Mouse (Mus musculus): ENCODE data around the gene Zdhhc8.

The Zdhhc8 gene

DNA sequence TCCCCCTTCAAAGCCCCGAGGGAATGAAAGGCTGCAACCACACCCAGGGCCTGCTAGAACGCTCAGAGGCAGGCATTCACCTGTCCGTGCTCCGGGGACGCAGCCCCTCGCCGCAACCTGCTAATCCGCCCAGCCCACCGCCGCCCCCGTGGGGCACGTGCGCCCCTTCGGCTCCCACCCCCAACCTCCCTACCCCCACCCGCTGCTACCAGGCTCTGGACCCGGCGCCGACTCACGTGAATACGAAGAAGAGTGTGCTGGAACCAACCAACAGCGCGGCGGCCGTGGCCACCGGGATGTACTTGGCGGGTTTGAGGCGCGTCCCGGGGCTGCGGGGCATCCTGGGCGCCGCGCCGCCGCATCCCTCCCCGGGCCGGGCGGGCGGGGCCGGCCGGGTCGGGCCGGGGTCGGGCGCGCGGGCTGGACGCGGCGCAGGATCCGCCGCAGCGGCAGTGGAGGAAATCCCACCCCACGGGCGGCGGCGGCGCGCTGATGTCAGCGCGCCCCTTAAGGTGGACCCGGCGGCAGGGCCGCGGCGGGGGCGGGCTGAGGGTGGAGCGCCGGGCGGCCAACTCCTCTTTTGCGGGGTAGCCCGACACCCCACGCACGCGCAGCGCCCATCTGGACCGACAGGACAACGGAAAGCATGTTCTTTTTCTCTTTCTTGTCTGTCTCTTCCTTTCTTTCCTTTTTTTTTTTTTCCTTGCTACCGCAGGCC is at the start of gene Zdhhc8:
TSS of gene Zdhhc8 (minus strand) at position 466 of the 718 bp plus-strand sequence.
- DNase-seq (ENCODE audit: low spot score in 2 of 2), result peak; percentile 76 to 79

DNA sequence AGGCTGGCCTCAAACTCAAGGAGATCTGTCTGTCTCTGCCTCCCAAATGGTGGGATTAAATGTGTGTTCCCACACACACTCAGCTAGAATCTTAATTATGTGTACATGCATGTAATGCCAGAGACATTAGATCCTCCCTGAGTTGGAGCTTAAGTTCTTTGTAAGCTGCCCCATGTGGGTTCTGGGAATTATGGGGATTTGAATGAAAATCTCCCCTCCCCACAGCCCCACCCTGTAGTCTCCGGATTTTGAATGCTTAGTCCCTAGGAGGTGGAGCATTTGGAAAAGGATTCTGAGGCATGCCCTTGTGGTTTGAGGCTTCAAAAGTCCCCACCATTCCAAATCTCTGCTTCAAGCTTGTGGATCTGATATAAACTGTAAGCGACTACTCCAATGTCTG is 40.2 kb upstream of the Zdhhc8 start:
- DNase-seq (ENCODE audit: low spot score in 2 of 2), result no peak

DNA sequence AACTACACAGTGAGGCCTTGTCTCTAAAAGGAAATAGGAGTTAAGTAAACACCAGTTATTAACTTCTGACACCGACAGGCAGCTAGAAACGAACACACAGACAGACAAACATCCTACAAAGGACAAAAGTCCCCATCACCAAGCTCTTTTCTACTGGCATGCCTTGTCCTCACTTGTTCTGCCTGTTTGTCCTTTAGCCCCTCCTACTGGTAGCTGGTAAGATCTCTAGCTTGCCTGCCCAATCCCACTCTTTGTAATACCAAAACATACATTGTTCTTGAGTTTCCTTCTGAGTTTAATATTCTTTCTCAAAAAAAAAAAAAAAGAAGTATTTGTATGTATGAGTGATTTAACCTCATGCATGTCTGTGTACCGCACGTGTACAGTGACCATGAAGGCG is 33.2 kb upstream of the Zdhhc8 start:
- no peak for DNase-seq (ENCODE audit: low spot score in 2 of 2)

DNA sequence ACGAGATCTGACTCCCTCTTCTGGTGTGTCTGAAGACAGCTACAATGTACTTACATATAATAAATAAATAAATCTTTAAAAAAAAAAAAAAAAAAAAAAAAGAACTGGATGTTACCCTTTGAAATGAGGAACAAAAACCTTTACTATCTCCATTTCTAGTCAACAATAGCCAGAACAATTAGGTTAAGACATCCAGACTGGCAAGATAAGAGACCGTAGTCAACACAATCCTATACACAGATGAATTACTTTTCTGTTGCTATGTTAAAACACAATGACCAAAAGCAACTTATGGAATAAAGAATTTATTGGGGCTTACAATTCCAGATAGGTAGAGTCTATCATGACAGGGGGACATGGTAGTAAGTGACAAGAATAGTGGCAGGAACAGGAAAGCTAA is 30.1 kb upstream of the Zdhhc8 start:
- DNase-seq (ENCODE audit: low spot score in 2 of 2), result no peak

DNA sequence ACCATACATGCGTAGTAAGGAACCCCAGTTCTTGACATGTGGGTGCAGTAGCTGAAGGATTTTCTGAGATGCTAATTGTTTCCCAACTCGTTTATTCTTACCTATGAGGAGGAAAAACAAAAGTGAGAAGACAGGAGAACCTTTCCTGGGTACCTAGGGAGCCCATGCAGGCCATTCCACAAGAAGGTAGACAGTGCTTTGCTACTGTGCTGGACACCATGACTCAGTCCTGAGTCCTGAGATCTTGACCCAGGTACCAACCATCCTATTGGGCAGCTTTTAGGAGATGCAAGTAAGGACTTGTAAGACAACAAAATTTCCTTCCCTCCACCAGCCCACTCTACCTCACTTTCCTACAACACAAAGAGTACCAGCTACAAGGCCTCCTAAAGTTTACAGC is 23.3 kb upstream of the Zdhhc8 start, which contains the start of gene Gm49776:
TSS of gene Gm49776 (minus strand) at position 101 of the 400 bp plus-strand sequence.
- DNase-seq (ENCODE audit: low spot score in 2 of 2), result no peak

DNA sequence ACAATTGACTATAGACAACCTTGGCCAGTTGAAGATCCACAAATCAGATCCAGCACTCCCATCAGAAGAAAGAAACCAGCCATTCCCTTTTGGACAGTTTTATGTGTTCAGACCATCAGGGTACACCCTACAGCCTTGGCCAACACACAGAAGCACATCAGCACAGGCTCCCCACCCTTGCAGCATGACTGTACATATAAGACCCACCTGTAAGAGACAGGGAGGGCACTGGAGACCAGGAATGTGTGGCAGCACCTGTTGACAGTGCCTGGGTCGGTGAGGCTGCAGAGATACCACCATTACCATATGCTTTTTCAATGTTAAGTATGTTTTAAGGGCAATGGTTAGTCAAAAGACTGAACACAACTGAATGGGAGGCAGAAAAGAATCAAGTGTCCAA is 18.9 kb upstream of the Zdhhc8 start:
- DNase-seq (ENCODE audit: low spot score in 2 of 2), result no peak

DNA sequence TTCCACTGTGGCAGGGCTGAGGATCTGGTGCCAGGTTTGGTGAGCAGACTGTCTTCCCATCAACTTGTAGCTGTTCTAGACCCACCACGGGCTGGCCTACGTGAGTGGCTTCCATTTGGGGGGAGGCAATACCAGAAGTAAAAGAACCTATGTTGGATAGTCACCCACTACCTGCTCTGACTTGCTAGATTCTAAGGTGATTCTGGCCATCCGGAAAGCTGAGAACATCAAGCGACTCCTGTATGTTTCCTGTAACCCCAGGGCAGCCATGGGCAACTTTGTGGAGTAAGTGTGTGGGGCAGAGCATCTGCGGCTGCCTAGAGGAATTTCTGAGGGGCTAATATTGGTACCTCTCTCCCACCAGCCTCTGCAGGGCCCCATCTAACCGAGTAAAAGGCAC is 17.8 kb upstream of the Zdhhc8 start:
- DNase-seq (ENCODE audit: low spot score in 2 of 2), result no peak

DNA sequence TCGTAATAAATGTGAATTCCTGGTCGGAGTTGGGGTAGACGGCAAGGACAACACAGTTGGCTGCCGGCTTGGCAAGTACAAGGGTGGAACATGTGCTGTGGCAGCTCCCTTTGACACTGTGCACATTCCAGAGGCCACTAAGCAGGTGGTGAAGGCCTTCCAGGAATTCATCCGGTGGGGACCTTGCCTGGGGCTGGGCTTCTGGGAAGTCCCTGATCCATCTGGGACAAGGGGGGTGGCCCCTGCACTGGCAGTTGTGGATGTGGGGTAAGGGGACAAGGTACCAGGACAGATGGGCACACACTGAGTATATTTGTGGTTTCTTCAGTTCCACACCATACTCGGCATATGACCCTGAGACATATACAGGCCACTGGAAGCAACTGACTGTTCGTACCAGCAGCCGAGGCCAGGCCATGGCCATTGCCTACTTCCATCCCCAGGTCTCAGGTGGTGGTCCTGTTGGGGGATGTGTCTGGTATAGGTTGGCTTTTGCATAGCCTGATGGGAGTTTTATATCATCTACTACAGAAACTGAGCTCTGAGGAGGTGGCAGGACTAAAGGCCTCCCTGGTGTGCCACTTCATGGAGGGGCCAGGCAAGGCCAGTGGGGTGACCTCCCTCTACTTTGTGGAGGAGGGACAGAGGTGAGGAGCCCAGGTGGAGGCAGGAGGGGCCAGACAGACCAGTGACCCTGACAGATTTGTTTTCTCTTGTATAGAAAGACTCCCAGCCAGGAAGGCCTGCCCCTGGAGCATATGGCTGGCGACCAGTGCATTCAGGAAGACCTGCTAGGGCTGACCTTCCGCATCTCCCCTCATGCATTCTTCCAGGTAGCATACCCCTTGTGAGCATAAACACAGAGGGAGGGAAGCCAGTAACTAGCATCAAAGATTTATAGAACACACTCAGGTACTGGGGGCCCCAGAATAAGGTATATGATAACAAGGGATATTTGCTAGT is 16.2 kb upstream of the Zdhhc8 start:
- DNase-seq (ENCODE audit: low spot score in 2 of 2), result no peak

DNA sequence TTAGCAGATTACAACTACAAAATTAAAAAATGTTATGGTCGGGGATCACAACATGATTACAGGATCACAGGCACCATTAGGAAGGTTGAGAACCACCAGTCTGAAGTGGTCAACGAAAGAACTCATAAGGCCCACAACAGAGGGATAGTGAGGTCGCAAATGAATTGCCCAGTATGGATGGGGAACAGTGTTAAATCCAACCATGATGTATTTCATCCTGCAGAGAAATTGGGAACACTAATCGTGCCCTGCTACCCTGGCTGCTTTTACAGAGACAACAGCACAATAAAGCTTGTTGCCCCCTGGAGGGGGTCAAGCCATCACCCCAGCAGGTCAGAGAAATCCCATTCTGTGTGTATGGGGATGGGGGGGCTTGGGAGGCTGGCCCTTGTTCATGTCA is 15.3 kb upstream of the Zdhhc8 start:
- DNase-seq (ENCODE audit: low spot score in 2 of 2), result no peak

DNA sequence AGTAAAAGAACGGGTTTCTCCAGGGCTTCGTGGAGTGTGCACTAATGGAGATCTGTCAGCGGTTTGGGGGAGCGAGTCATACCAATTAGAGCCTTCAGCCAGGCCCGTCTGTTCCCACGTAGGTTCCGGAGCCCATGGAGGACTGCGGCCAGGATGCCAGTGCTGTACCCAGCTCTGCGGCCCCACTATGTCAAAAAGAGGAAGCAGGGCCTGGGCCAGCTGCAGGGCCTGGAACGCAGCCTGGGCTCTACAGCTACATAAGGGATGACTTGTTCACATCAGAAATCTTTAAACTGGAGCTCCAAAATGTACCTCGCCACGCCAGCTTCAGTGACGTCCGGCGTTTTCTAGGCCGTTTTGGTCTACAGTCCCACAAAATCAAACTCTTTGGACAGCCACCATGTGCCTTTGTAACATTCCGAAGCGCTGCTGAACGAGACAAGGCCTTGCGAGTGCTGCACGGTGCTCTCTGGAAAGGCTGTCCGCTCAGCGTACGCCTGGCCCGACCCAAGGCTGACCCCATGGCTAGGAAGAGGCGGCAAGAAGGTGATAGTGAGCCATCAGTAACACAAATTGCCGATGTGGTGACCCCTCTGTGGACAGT is 14.5 kb upstream of the Zdhhc8 start:
- DNase-seq (ENCODE audit: low spot score in 2 of 2), result peak; percentile 44 to 50

DNA sequence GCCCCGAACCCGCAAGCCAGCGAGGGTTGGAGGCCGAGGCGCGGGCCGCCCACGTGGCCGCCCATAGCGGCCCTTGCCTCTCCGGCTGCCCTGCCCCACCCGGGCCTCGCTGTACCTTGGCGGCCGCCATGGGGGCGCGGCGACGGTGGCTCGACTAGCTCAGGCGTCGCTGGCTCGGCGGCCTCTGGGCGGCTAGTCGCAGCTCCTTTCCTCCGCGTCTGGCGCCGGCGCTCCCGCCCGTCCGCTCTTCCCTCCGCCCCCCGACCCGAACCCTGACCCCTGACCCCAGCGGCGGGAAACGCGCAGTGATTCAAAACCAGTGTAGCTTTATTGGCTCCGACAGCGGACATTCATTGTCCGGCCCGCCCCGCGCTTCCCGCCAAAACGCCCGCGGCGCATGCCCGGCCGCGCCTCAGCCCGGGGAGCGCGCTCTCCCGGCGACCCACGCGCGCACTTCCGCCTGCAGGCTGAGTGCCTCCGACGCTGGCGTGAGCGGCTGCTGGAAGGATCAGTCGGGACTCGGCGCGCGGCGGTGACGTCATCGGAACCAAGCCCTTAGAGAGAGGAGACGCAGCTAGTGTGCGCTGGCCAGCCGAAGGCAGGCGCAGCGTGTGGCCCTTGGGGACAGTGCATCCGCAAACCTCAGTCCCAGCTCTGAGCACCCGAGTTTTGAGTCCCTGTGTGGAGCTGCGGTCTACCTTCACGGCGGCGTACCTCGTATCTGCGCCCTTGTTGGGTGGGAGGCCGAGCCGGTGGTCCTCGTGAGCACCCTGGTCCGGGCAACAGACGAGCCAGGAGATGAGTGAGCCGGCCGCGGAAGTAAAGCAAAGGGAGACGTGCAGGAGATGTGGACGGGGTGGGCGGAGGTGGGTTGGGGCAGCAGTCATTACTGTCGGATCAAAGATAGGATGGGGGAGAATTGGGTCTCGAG is 13.8 kb upstream of the Zdhhc8 start, which contains the start of the genes Trmt2a and Ranbp1:
TSS of gene Trmt2a (plus strand) at position 247 of the 931 bp plus-strand sequence.
TSS of gene Ranbp1 (minus strand) at position 300 of the 931 bp plus-strand sequence.
- DNase-seq (ENCODE audit: low spot score in 2 of 2), result peak; percentile 98

DNA sequence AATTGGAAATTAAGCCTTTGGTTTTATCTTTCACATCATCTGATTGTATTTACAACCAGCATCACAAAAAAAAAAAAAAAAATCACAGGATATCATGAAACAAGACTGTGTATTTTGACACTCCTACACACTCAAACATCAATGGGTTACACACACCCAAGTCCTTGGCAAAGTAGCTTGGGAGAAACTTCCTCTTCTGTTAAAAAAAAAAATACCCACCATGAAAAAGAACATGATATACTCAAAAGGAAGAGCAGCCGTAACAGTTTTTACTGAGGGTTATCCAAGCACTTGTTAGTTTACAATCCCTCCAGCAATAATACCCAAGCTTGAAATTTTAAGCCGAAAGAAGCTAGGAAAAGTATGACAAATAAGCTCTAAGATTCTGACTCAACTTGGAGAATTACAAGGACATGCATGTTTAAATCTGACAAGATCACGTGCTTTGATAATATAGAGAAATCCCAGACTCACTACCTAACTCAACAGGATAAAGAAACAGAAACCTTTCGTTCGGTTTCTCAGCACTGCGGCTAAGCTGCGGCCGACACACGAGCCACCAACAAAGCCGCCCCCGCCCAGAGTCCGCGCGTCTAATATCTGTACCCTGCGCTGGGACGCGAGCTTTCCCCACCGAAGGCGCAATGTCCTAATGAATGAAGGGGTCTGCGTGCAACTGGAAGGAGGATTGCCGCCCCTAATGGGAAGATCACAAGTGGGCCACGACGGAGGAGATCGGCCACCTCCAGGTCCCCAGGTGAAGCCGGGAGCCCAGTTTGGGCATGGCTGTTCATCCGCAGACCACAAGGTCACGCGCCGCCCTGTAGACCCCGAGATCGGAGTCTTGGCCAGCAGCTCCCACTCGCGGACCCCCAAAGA is 12.8 kb upstream of the Zdhhc8 start:
- DNase-seq (ENCODE audit: low spot score in 2 of 2), result peak in 1 of 2 experiments; percentile 33

DNA sequence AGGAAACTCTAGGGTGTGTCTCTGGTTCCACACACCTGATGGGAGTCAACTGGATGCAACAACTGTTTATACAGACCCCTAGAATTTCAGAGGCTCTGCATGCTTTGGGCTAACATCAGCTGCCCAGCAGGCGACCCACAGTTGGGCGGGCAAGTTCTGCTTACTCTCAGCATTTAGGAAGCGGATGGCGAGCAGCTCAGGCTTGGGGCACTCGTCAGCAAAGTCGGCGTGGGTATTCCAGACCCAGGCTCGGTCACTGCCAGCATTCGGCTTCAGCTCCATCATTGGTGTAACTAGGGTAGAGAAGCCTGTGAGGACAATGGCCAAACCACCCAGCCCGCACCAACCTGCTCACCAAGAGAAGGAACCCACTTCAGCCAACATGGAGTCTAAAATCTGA is 6.6 kb upstream of the Zdhhc8 start:
- DNase-seq (ENCODE audit: low spot score in 2 of 2), result no peak

DNA sequence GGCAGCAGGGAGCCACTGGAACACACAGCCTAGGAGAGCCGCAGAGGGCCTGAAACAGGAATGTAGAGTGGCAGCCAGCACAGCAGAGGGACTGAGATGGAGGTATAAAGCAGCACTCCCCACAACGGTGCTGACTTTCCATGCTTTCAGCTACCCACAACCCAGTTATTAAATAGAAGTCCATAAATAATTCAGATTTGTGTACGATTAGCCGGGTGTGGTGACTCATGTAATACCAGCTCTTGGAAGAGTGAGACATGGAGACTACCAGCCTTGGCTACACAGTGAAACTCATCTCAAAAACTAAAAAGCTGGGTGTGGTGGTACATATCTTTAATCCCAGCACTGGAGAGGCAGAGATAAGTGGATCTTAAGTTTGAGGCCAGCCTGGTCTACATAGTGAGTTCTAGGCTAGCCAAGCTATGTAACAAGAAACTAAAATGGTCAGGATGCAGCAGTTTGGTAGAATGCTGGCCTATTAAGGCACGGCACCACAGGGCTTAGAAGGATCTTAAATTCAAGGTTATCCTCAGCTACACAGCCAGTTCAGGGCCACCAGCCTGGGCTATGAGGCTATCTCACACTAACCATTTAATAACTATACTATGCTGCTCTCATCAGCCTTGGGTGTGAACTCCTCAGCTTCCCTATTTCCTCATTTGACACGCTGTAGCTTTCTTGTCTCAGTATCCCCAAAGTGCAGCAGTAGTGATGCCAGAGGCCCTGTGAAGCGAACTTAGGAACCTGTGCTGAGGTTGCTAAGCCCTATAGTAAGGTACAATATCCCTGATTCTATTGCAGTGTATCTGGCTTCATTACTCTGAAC is 2.0 kb upstream of the Zdhhc8 start:
- no peak for DNase-seq (ENCODE audit: low spot score in 2 of 2)

DNA sequence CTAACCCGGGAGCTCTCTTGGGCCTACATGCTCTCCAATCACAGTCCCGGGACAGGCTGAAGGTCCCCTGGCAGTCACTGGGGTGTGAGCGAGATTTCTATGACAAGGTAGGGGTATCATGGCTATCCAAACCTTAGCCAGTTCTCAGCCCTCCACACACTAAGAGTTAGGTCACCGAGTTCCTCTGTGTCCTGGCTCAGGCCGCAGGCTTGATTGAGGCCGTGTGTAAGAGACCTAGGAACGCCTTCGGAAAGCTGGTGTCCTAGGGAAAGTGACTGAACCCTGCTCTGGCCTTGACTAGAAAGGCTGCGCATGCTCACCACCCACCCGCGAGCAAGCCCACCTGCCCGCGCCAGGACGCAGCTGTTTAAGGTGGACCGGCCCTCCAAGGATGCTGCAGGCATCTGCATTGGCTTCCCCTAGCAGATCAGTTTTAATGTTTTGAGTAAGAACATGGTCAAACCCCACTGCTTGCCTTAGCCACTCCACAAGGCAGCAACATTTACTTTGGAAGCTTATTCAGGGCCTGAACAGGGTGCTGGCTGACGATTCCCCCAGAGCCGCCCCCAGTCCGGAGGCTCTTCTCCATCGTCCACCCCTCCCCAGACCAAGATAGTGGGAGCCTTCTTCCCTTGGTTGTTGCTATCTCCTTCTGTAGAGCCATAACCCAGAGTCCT is 591 bp upstream of the Zdhhc8 start:
- peak; percentile 74 to 75 for DNase-seq (ENCODE audit: low spot score in 2 of 2)

DNA sequence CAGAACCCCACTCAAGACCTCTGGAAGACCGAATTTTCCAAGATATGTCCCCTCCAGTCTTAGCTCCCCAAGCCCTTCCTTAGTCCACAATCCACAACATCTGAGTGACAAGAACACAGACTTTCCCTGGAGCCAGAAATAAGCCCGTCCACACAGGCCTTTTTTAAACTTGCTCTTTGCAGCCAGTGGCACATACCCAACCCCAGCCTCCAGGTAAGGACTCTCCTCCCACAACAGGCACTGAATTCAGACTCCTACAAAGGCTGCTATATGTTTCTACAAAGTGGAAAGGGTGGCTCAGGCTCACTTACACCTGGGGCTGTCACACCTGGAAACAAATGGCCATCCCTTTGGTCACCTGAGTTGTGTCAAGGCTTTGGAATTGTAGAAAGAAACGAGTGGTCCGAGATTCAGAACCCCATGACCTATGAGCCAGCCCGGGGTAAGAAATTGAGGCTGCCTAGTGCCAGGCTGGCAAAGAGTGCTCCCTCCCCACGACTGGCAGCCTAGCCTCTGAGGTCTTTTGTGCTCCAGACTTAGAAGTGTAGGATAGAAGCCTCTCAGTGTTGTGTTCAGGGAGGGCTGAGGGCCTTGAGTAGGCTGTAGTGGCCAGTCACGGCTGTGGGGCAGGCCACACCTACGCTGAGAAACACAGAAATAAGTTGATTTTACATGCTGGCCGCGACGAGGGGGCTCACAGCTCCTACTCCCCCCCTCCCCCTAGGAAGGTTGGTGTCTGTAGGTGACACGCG is 841 bp downstream of the Zdhhc8 start:
- no peak for DNase-seq (ENCODE audit: low spot score in 2 of 2)

DNA sequence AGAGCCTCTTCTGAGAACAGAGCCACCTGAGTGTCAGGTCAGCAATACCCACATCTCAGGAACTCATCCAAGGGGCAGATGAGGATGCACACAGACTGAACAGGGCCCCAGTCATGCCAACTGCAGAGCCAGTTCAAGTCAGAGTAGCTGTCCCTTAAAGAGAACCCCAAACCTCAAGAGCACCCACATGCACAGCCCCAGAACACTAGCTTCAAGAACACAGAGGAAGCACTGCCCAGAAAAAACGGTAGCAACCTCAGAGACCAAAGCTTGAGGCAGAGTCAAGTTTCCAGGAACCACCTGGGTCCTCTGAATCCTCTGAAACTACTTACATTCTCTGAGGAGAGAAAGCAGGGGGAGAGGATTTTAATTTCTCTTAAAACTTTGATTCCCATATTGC is 1.5 kb downstream of the Zdhhc8 start:
- no peak for DNase-seq (ENCODE audit: low spot score in 2 of 2)

DNA sequence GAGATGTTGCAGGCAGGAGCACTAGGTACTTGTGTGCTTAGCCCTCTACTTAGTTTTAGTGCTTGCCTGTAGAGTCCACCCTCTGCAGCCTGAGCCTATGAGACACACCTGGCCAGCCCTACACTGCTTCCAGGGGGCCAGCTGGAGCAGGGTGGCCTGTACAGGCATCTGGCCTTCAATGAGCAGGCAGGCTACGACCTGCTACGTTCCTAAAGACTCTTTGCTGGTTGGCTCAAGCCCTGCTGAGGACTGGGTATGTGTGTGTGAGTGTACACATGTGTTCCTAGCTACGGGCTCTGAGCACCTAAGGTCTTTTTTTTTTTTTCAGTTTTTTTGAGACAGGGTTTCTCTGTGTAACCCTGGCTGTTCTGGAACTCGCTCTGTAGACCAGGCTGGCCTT is 3.5 kb downstream of the Zdhhc8 start:
- no peak for DNase-seq (ENCODE audit: low spot score in 2 of 2)

Data from frontal cortex, postnatal 36 days (tissue).